Mouse (Mus musculus) CD4-positive, CD25-positive, alpha-beta regulatory T cell (primary cell): Measurements from ENCODE around the gene Nup210l. TPM values are rescaled to one million over a fixed set of nuclear protein-coding genes. Genes with fewer than 3 reads are reported as not detected.

Source experiments
- polyA plus RNA-seq: library from polyadenylated mRNA; unstranded; fragments of 100-300 nt; shearing (Covaris generic); gene quantifications from one replicate; pipeline ENCODE4 v1.2.1, GENCODE M21; 2017

The Nup210l gene
- polyA plus RNA-seq = 0.53 TPM

DNA sequence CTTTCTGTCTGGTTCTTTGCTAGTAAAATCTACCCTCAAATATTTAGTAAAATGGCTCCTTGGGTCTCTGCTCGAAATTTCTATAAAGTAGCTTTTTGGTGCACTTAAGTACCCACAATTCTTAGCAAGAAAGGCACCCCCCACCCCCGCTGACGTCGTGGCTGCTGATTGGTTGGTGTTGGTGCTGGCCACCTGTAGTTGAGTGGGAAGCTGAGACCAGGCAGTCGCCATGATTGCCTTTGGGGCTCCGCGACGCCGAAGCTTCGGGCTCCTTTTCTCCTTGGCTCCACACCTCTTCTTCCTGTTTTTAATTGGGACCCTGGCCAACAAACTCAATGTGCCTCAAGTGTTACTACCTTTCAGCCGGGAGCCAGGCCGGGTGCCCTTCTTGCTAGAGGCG is at the start of gene Nup210l:
Gene Nup210l (plus strand): TSS at position 195 of the 400 bp plus-strand sequence.

DNA sequence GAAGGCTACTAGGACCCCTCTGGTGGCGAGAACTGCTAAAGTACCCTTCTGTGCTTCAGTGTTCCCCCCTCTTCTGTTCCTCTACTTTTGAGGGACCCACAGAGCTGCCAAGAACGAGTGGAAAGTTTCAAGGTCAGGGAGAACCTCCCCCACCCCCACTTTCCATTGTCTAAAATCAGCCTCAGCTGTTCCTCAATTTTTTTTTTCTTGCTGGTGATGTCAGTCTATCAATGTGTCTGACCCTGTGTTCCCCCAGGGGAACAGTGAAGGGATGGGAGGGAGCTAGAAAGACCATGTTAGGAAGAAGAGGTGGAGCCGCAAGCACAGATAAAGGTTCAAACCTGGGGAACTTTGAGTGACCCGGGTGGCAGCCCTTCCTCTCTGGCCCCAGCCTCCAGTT is 31.6 kb upstream of the Nup210l start, which contains the start of gene Tpm3:
Gene Tpm3 (plus strand): TSS at position 356 of the 400 bp plus-strand sequence.

DNA sequence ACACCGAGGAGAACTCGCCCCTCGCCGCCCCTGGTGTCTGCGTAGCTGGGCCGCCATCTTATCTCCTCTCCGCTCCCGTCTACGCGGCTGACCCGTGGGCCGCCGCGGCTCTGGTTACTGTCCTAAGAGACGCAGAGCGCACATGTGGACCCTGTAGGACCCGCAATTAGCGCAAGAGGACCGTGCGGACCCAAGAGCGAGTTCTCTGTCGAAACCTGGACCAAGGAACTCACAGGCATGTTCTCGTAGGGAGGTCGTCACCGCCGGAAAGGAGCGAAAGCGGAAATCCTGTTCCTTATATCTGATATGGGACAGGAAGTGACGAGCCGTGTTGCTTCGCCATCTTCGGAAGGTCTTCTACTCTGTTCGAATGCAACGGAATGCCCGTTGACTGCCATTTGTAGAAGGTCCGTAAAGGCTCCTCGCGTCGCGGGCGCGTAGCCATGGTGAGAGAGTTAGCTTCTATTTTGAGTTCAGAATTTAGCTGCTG is 109.5 kb downstream of the Nup210l start, which contains the start of the genes Rps27 and Rab13:
Gene Rps27 (minus strand): TSS at position 275 of the 490 bp plus-strand sequence.
Gene Rab13 (plus strand): TSS at position 319 of the 490 bp plus-strand sequence.

DNA sequence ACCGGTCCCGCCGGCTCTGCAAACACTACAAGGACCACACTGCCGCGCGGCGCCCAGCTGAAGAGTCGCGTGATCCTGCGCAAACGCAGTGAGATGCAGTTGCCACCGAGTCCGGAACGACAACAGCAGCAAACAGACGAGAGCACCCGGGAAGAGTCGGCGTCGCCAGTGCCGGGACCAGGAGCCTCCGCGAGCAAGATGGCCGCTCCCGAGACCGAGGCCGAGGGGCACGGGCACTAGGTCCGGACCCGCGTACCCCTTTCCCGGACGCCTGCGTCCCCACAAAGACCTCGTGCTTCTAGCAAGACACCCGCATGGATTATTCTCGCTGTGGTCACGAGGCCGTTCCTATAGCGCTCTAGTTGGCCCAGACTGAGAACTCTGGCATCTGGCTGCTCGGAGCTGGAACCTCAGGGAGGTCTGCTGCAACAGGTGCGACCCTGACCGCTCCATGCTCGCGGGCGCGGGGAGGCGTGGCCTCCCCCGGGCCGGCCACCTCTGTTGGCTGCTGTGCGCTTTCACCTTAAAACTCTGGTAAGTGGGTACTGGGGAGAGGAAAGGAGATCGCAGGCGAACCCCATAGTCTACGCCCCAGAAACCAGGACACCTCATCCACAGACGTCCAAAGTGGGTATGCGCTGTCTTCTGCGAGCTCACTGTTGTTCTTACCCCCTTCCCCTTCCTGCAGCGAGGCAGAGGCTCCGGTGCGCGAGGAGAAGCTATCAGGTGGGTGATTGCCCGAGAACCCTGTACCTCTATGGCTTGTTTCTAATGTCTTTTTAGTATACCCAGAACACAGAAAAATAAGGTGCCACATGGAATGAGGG is 127.8 kb downstream of the Nup210l start, which contains the start of gene Jtb:
Gene Jtb (plus strand): TSS at position 91 of the 827 bp plus-strand sequence.

DNA sequence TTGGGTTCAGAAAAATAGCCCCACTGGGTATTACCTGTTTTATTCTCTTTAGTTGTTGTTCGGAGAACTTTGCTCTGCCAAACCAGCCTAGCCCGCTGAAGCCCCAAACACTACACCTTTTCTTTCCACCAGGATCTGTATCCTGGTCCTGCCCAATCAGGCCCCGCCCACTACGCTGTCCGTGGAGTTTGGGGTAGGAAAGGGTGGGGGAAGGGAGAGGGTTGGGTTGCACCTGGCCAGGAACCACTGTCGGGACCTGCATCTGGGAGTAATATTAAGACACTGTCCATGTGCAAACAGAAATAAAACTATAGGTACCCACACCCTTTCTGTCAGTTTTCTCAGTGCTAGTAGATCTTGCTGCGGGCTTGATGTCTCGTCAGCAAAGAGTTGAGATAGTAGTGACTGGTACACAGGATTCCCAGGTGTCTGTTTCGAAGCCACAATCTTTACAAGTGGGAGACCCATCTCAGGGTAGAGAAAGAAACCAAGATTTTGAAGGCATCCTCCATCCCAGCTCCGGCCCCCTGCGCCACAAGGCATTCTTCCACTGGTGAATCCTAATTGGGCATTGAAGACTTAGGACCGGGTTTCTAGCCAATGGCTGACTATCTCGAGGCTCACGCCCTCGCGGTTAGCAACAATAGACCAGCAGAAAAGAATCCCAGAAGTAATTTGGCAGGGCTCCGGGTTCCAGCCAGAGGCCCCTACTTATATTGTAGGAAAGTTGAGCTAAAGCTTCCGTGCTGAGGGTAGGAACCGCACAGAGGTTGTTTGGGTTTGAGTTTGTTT is 139.2 kb downstream of the Nup210l start, which contains the start of gene Creb3l4:
Gene Creb3l4 (minus strand): TSS at position 529 of the 792 bp plus-strand sequence.

DNA sequence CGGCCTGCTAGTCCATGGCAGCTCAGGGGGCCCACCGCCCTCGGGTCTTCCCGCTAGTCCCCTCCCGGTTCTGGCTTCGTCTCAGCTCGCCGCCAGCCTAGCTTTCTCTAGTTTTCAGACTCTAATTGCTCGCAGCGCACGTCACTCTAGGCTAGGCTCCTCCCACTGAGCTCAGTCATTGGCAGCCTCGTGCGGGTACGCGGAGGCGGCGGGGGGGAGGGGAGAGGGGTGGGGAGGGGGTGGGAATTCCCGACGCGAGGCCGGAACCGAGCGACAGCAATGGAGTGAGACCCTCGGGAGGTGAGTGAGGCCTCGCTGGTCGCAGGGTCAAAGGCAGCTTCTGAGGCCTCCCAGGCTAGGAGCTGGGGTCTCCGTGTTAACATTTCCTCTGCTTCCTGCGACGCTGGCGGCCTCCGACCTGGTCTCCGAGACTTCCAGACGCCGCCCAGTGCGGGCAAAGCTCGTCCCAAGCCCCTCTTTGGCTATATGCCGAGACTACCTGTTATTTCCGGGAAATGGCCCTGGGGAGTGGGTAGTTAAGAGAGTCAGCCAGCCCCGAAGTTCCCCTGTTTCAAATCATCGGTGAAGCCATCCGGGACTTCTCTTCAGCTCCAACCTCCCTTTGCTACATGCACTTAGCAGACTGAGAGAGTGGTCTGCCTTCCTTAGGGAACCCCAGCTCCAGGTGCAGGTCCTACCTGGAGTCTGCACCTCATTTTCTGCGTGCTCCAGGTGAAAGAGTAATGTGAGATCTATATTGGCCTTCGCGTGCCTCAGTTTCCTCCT is 144.2 kb downstream of the Nup210l start, which contains the start of gene Slc39a1:
Gene Slc39a1 (plus strand): TSS at position 213 of the 786 bp plus-strand sequence.

DNA sequence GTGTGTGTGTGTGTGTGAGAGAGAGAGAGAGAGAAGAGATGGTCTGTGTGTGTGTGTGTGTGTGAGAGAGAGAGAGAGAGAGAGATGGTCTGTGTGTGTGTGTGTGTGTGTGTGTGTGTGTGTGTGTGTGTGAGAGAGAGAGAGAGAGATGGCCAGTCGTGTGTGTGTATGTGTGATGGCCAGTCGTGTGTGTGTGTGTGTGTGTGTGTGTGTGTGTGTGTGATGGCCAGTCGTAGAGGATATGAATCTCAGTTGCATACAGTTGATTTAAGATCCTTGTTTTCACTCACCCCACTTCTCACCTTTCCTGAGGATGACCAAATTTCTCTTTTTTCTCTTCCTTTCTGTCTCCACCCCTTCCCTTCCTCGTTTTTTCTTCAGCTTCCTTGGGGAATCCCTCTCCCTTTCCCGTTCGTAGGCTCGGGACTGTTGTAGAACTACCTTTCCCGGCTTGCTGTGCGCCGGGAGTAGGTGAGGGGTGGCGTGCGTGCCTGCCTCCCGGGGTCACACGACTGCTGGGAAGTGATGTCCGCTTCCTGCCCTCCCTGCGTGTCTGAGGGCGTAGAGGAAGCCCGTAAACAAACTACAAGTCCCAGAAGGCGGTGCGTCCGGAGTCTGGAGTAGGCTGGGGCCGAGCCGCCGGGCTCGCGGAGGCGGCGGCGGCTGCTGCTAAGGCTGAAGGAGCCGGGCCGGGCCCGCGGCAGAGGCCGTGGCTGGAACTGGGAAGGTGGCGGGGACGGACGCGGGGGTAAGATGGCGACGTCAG is 149.9 kb downstream of the Nup210l start, which contains the start of gene Crtc2:
Gene Crtc2 (plus strand): TSS at position 511 of the 766 bp plus-strand sequence.

Other genes with a start within 250 kb of the Nup210l start
- gene Il6ra, start 190.9 kb upstream of the Nup210l start, polyA plus RNA-seq = 90.8 TPM
- gene Atp8b2, start 140.6 kb upstream of the Nup210l start, polyA plus RNA-seq = 109 TPM
- 95.3 TPM for gene Hax1, start 105.4 kb upstream of the Nup210l start, polyA plus RNA-seq
- gene 4933434E20Rik, start 52.5 kb upstream of the Nup210l start, polyA plus RNA-seq = 143 TPM
- gene Ubap2l, start 51.5 kb upstream of the Nup210l start, polyA plus RNA-seq = 194 TPM
- 970 TPM for gene Tpm3, start 31.5 kb upstream of the Nup210l start, polyA plus RNA-seq
- 1,493 TPM for gene Rps27, start 109.5 kb downstream of the Nup210l start, polyA plus RNA-seq
- 0.24 TPM for gene Rab13, start 109.6 kb downstream of the Nup210l start, polyA plus RNA-seq
- 162 TPM for gene Jtb, start 127.5 kb downstream of the Nup210l start, polyA plus RNA-seq
- not detected for gene Creb3l4, start 139.4 kb downstream of the Nup210l start, polyA plus RNA-seq
- gene Slc39a1, start 144.0 kb downstream of the Nup210l start, polyA plus RNA-seq = 2.1 TPM
- gene Crtc2, start 150.0 kb downstream of the Nup210l start, polyA plus RNA-seq = 107 TPM
- 53.6 TPM for gene Dennd4b, start 161.1 kb downstream of the Nup210l start, polyA plus RNA-seq
- gene Gatad2b, start 189.0 kb downstream of the Nup210l start, polyA plus RNA-seq = 12.1 TPM